Mouse (Mus musculus) embryonic facial prominence, embryonic 10.5 days (tissue): Measurements from ENCODE around the gene Chtop. TPM values are rescaled to one million over a fixed set of nuclear protein-coding genes. Genes with fewer than 3 reads are reported as not detected.
A peak's percentile ranks its signal among the peaks of the same experiment; 100 is the strongest.

Source experiments
- DNase-seq: peaks from one replicate; pipeline ENCODE4 v3.0.0-alpha.2; 2017; ENCODE audit warnings: low spot score
- H3K27ac ChIP-seq: fragments of 300-500 bp; sonication (generic); replicated peaks from 2 replicates; pipeline ENCODE4 v1.5.1; 2016; ENCODE audit warnings: mild to moderate bottlenecking
- H3K27me3 ChIP-seq: fragments of 300-500 bp; sonication (generic); replicated peaks from 2 replicates; pipeline ENCODE4 v1.6.1; 2016; ENCODE audit warnings: low read depth, mild to moderate bottlenecking; ENCODE audit not compliant: poor library complexity, severe bottlenecking
- H3K36me3 ChIP-seq: fragments of 300-500 bp; sonication (generic); replicated peaks from 2 replicates; pipeline ENCODE4 v1.6.1; 2016; ENCODE audit warnings: mild to moderate bottlenecking, moderate library complexity
- H3K4me1 ChIP-seq: fragments of 300-500 bp; sonication (generic); 2 replicates; pipeline ENCODE4 v1.6.1; 2016
- H3K4me3 ChIP-seq: fragments of 300-500 bp; sonication (generic); 2 replicates; pipeline ENCODE4 v1.5.1; 2016; ENCODE audit warnings: mild to moderate bottlenecking, moderate library complexity
- H3K9me3 ChIP-seq: fragments of 300-500 bp; sonication (generic); 2 replicates; pipeline ENCODE4 v1.6.1; 2016; ENCODE audit warnings: mild to moderate bottlenecking
- WGBS: fragments of 180-500 bp; shearing (Covaris S2); methylation state at CpG from one replicate; pipeline ENCODE4 v1.1.7; 2016; 5-methylcytosine and 5-hydroxymethylcytosine counted together
- polyA plus RNA-seq: library from polyadenylated mRNA; unstranded; fragments of >200 nt; fragmentation: Nextera tagmentation; extraction: Ambion mirVana; gene quantifications from 2 replicates; pipeline ENCODE4 v1.2.1, GENCODE M21; 2016

The Chtop gene
- polyA plus RNA-seq, 1 experiment from 2014 or later, result 188 TPM

- H3K27ac ChIP-seq, result no peak overlapping the region
- H3K4me3 ChIP-seq, result no peak overlapping the region
- H3K9me3 ChIP-seq, result no peaks in the 10 kb centered on the region
- WGBS, result 70% methylated on average over 2 of the region's 2 CpGs
- no peaks in the 10 kb centered on the region for H3K36me3 ChIP-seq
- H3K27me3 ChIP-seq, result 0 out of 2 replicates have a peak, but pooled peaks cover 4% of the 10 kb centered on the region
- no peak for DNase-seq
- H3K4me1 ChIP-seq, result no peaks in the 10 kb centered on the region
Observed at GRCm38 (mm10) chr3:90526076-90526475, 16.8 kb upstream of the Chtop start.

DNA sequence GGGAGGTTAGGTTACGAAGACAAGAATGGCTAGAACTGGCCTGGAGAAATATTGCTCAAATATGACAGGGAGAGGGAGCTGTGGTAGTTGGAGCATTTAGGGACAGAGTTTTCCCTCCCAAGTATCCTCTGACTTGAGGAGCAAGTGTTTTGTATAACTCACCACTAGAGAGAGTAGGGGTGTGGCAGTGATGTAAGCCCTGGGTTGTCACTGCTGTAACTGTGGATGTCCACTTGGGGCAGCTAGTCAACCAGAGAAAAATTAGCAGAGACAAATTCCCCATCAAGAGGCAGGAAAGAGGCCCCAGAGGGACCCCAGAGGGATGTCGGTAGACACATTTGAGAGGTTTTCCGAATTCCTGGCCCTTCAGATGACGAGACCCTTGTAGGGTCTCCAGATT is 16.1 kb upstream of the Chtop start:
- DNase-seq, result no peak
- Histone ChIP-seq H3K4me1 (no peaks in the 10 kb centered on the region), H3K9me3 (no peaks in the 10 kb centered on the region), H3K36me3 (no peaks in the 10 kb centered on the region), H3K27ac (no peak overlapping the region), H3K4me3 (no peak overlapping the region), H3K27me3 (0 out of 2 replicates have a peak, but pooled peaks cover 4% of the 10 kb centered on the region)
- WGBS, result 54% methylated on average over 4 of the region's 4 CpGs

DNA sequence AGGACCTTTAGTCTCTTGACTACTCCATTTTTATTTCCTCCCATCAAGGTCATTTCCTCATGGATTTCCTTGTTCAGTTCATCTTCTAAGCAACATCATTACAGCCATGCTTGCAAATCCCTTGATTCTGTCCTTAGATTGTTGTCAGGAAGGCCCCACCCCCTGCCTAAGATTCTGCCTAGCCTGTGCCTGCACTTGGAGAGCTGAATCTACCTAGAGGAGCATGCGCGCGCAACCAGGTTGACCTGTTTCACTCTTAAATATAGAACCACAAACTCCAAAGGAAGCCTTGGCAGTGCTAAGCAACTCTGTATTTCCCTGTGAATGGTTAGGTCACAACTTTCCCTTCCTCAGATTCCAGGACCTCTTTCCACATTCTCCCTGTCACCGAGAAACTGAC is 8.4 kb upstream of the Chtop start:
- H3K4me1 ChIP-seq, result peaks cover 23% of the 10 kb centered on the region
- H3K4me3 ChIP-seq, result no peak overlapping the region
- 83% methylated on average over 4 of the region's 4 CpGs for WGBS
- no peak for DNase-seq
- no peaks in the 10 kb centered on the region for H3K9me3 ChIP-seq
- H3K27me3 ChIP-seq, result peaks cover 35% of the 10 kb centered on the region
- no peaks in the 10 kb centered on the region for H3K36me3 ChIP-seq
- no peak overlapping the region for H3K27ac ChIP-seq

- H3K4me1 ChIP-seq, result peaks cover 23% of the 10 kb centered on the region
- H3K4me3 ChIP-seq, result no peak overlapping the region
- DNase-seq, result no peak
- no peaks in the 10 kb centered on the region for H3K9me3 ChIP-seq
- no peaks in the 10 kb centered on the region for H3K36me3 ChIP-seq
- 87% methylated on average over 4 of the region's 4 CpGs for WGBS
- H3K27ac ChIP-seq, result no peak overlapping the region
- peaks cover 51% of the 10 kb centered on the region for H3K27me3 ChIP-seq
Observed at GRCm38 (mm10) chr3:90515789-90516188, 6.5 kb upstream of the Chtop start.

GRCm38 (mm10) chr3:90515242-90515641 is 5.9 kb upstream of the Chtop start:
- H3K4me3 ChIP-seq, result peak overlapping the region; percentile 58
- WGBS, result 38% methylated on average over 1 of the region's 1 CpGs
- H3K27me3 ChIP-seq, result peaks cover 52% of the 10 kb centered on the region
- no peaks in the 10 kb centered on the region for H3K9me3 ChIP-seq
- peak overlapping the region; percentile 20; the same call in 1 of the 2 replicates for H3K27ac ChIP-seq
- peaks cover 23% of the 10 kb centered on the region for H3K4me1 ChIP-seq
- DNase-seq, result no peak
- H3K36me3 ChIP-seq, result no peaks in the 10 kb centered on the region

DNA sequence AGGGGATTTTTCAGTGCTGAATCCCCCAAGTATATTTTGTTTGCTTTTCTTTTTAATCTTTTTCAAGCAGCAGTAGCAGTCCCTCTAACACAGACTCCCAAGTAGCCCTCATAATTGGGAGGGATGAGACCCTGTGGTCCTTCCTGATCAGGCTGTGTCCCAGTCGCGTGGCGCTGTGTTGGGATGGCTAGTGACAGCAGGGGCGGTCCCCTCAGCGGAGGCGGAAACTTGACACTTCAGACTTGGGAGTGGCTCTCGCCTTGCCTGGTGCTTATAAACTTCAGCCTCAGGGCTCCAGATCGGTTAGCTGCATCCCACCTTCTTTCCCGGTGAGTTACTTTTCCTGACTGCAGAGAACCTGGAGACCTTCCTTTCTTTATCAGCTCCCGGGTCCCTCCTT is 5.4 kb upstream of the Chtop start:
- 1% methylated on average over 10 of the region's 10 CpGs for WGBS
- Histone ChIP-seq H3K9me3 (no peaks in the 10 kb centered on the region), H3K27me3 (peaks cover 52% of the 10 kb centered on the region), H3K4me1 (peaks cover 23% of the 10 kb centered on the region), H3K4me3 (peak overlapping the region; percentile 58), H3K36me3 (no peaks in the 10 kb centered on the region), H3K27ac (peak overlapping the region; percentile 24; the same call in 1 of the 2 replicates)
- peak; percentile 79 for DNase-seq

DNA sequence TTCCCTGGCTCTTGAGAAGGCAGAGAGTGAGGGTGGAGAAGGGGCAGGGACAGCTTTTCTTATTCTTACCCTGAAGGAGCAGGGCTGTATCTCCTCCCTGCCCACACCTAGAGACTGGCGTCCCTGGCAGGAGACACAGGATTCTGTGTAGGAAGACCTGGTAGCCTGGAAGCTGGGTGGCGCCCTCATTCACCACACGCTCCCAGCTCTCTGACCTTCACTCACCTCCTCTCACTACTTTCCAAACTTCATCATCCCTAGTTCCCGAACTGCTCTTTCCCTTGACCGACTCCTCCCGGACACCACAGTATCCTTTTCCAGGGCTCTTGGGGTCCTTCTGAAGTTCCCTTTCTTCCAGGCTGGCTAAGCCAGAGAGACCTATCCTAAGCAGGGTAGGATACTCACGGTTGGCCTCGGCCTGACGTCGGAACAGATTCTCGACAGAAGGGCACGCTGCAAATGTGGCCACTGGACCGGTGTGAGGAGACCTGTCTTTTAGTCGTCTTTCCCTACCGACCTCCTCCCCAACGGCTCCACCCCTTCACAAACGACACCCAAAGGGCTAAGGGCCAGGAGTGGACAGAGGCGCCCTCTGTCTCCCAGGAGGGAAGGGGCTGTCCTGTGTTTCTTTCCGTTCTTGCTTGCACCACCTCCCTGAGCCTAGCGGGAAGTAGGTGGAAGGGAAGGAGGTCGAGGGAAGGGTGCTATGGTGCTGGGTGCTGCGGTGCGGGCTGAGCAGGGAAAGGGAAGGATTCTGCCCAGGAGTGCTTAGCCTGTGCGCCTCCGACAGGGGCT is 4.7 kb upstream of the Chtop start, which contains the start of the genes S100a1 and S100a13:
Gene S100a1 (minus strand): TSS at position 597 of the 795 bp plus-strand sequence.
Gene S100a13 (plus strand): TSS at position 640 of the 795 bp plus-strand sequence.
- peaks cover 23% of the 10 kb centered on the region for H3K4me1 ChIP-seq
- peaks cover 52% of the 10 kb centered on the region for H3K27me3 ChIP-seq
- peak; percentile 40 for DNase-seq
- no peaks in the 10 kb centered on the region for H3K9me3 ChIP-seq
- peak within 1 kb of the TSS; percentile 24; the same call in 1 of the 2 replicates for H3K27ac ChIP-seq
- peak within 1 kb of the TSS; percentile 58 for H3K4me3 ChIP-seq
- H3K36me3 ChIP-seq, result no peaks in the 10 kb centered on the region
- 2% methylated on average over 25 of the region's 25 CpGs for WGBS

- no peaks in the 10 kb centered on the region for H3K36me3 ChIP-seq
- 79% methylated on average over 9 of the region's 9 CpGs for whole genome bisulfite sequencing
- H3K9me3 ChIP-seq, result no peaks in the 10 kb centered on the region
- H3K27ac ChIP-seq, result no peak overlapping the region
- H3K4me1 ChIP-seq, result peaks cover 25% of the 10 kb centered on the region
- H3K4me3 ChIP-seq, result no peak overlapping the region
- DNase-seq, result no peak
- peaks cover 52% of the 10 kb centered on the region for H3K27me3 ChIP-seq
Observed at GRCm38 (mm10) chr3:90512948-90513642, 3.8 kb upstream of the Chtop start.

DNA sequence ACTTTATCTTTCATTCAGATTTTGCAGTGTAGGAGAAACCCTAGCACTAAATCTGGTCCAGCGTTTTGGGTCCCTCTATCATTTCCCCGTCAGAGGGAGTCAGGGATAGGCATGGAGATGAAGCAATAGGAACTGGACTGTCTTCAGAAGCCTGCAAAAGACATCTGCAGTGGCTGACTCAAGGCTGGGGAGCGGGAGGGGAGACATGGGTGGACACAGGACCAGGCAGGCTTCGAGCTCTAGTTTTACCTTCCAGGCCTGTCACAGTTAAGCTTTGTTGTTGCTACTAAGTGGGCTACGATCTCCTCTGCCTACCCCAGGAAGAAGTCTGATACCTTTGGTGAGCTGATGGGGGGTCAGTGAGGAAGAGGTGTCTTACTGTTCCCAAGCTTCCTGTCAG is 3.0 kb upstream of the Chtop start:
- H3K27me3 ChIP-seq, result peaks cover 52% of the 10 kb centered on the region
- H3K27ac ChIP-seq, result no peak overlapping the region
- no peak overlapping the region for H3K4me3 ChIP-seq
- peaks cover 33% of the 10 kb centered on the region for H3K4me1 ChIP-seq
- 85% methylated on average over 5 of the region's 5 CpGs for WGBS
- H3K9me3 ChIP-seq, result no peaks in the 10 kb centered on the region
- H3K36me3 ChIP-seq, result peaks cover 5% of the 10 kb centered on the region
- no peak for DNase-seq

GRCm38 (mm10) chr3:90509747-90510123 is 437 bp upstream of the Chtop start:
- peaks cover 29% of the 10 kb centered on the region for H3K4me1 ChIP-seq
- 20% methylated on average over 2 of the region's 2 CpGs for WGBS
- H3K27me3 ChIP-seq, result peaks cover 37% of the 10 kb centered on the region
- H3K27ac ChIP-seq, result peak overlapping the region; percentile 99
- H3K4me3 ChIP-seq, result peak overlapping the region; percentile 97
- peaks cover 30% of the 10 kb centered on the region for H3K36me3 ChIP-seq
- no peak for DNase-seq
- H3K9me3 ChIP-seq, result no peaks in the 10 kb centered on the region

DNA sequence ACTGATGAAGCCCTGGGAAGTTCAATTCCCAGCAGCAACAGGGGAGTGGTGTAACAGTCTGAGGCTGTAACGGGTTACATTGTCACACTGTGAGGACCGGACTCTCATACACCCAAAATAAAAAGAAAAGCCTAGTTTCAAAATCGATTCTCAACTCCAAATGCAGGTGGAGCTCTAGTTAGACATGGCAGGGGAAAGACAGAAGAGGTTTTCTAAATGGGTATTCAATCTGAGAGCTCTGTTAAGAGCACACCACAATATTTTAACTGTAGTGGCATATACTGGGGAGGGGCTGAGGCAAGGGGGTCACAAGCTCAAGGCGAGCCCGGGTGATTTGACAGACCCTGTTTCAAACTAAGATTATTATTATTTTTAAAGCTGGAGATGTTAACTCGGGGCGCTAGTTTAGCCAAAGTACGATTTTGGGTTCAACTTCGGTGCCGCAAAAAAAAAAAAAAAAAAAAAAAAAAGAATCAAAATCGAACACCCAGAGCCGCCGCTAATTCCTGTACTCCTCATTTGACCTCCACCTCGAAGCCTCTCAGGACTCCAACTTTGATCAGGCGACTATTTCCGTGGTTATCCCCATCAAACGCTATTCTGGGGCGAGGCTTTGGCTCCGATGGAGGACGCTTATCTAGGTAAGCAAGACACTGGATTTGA is 880 bp downstream of the Chtop start:
- WGBS, result 5% methylated on average over 20 of the region's 20 CpGs
- Histone ChIP-seq H3K27ac (peak overlapping the region; percentile 99), H3K36me3 (peaks cover 43% of the 10 kb centered on the region)

DNA sequence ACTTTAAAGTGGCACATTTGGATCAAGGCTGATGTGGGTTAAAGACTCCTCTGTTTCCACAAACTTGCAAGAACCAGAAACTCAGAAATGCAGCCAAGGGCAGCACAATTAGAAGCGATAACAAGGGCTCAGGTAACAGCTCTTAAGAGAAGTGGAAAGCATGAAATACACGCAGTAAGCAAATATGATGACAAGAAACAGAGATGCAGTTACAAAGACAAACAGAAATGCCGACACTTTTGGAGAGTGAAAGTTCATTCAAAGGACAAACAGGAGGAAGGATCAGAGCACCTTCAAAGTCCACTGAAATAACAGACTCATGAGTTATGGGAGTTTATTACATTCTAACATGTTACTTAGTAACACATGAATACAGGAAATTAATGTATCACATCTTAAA is 2.9 kb downstream of the Chtop start:
- 92% methylated on average over 3 of the region's 3 CpGs for WGBS
- H3K27me3 ChIP-seq, result 0 out of 2 replicates have a peak, but pooled peaks cover 6% of the 10 kb centered on the region
- H3K36me3 ChIP-seq, result peaks cover 64% of the 10 kb centered on the region
- DNase-seq, result no peak
- peaks cover 13% of the 10 kb centered on the region for H3K4me1 ChIP-seq
- no peaks in the 10 kb centered on the region for H3K9me3 ChIP-seq
- H3K27ac ChIP-seq, result no peak overlapping the region
- no peak overlapping the region for H3K4me3 ChIP-seq

More for the DNA sequence above, 880 bp downstream of the Chtop start:
- Histone ChIP-seq H3K27me3 (peaks cover 24% of the 10 kb centered on the region), H3K4me1 (peaks cover 15% of the 10 kb centered on the region), H3K9me3 (no peaks in the 10 kb centered on the region), H3K4me3 (peak overlapping the region; percentile 97)
- no peak for DNase-seq
